Mouse (Mus musculus) neural tube, embryonic 11.5 days (tissue): Measurements from ENCODE around the gene Slit3. TPM values are rescaled to one million over a fixed set of nuclear protein-coding genes. Genes with fewer than 3 reads are reported as not detected.
A peak's percentile ranks its signal among the peaks of the same experiment; 100 is the strongest.

Experiments used
- microRNA counts: library from miRNA; unstranded; fragments of <30 nt; microRNA quantifications from one replicate; lab custom pipeline; 2015
- microRNA-seq: library from miRNA; unstranded; fragments of <30 nt; microRNA quantifications from one replicate; pipeline ENCODE4, GENCODE M21; 2016
- polyA plus RNA-seq: library from polyadenylated mRNA; unstranded; fragments of >200 nt; fragmentation: Nextera tagmentation; extraction: Ambion mirVana; gene quantifications from 2 replicates; pipeline ENCODE4 v1.2.1, GENCODE M21; 2014

The Slit3 gene
- polyA plus RNA-seq, 1 experiment from 2014 or later, result 41.3 TPM

MicroRNAs encoded within 50 kb of the gene (microRNA counts, 519-probe panel; counts per million panel counts)
- microRNA mmu-miR-218 (lab: Ali Mortazavi, UCI), result 6,314 counts per million, percentile 97 among the panel's probes with 10 or more counts

Small RNA genes within 50 kb of the gene (microRNA-seq; reads per million reads assigned to microRNA genes)
- 320 reads per million, percentile 65 among the genes with 10 or more reads in this experiment for gene Mir218-2
